Mouse (Mus musculus) olfactory bulb, adult 2 months (tissue): ENCODE data around the gene Mrps17.

Experiments used
- CTCF ChIP-seq: fragments of 200-500 bp; IDR thresholded peaks from 2 replicates; pipeline ENCODE4 v1.5.1; 2012; ENCODE audit warnings: low read depth, mild to moderate bottlenecking, low read length, moderate library complexity; ENCODE audit not compliant: insufficient read depth
- POLR2A ChIP-seq: fragments of 200-500 bp; IDR thresholded peaks from 2 replicates; pipeline ENCODE4 v1.6.1; 2012; ENCODE audit warnings: mild to moderate bottlenecking, low read depth, low read length, moderate library complexity; ENCODE audit not compliant: insufficient read depth

- TF ChIP-seq CTCF (no peak), POLR2A (no peak)
Observed at GRCm38 (mm10) chr5:129703368-129703767, 11.9 kb upstream of the Mrps17 start.
